Mouse (Mus musculus): ENCODE results near the gene Rundc1.
"Not testable (repeated sequence)": the region's sequence is repeated elsewhere in the genome, so short reads cannot be mapped to it uniquely, and the experiment has no call there.

Gene Rundc1

GRCm38 (mm10) chr11:101424925-101425813 lies at the start of gene Rundc1, which contains the start of gene Ptges3l:
Gene Rundc1 (plus strand): TSS chr11:101425085.
Gene Ptges3l (minus strand): TSS chr11:101425333.
- peak; percentile 98 for DNase-seq

GRCm38 (mm10) chr11:101378196-101378595 lies 46.7 kb upstream of the Rundc1 start:
- DNase-seq: not testable (repeated sequence)

GRCm38 (mm10) chr11:101378926-101379325 lies 46.0 kb upstream of the Rundc1 start:
- no peak for DNase-seq

- DNase-seq: no peak
These were observed 43.1 kb upstream of the Rundc1 start for GRCm38 (mm10) chr11:101381817-101382216.

- DNase-seq: peak; percentile 72
These were observed 29.8 kb upstream of the Rundc1 start for GRCm38 (mm10) chr11:101395110-101395509.

GRCm38 (mm10) chr11:101415306-101415705 lies 9.6 kb upstream of the Rundc1 start:
- no peak for DNase-seq

- DNase-seq: no peak
These were observed 8.3 kb upstream of the Rundc1 start for GRCm38 (mm10) chr11:101416433-101417100.

GRCm38 (mm10) chr11:101417101-101417855 lies 7.6 kb upstream of the Rundc1 start, which contains the start of gene Aarsd1:
Gene Aarsd1 (minus strand): TSS chr11:101417615.
- peak; percentile 90 for DNase-seq

GRCm38 (mm10) chr11:101418991-101419390 lies 5.9 kb upstream of the Rundc1 start:
- DNase-seq: peak; percentile 70

GRCm38 (mm10) chr11:101419610-101420009 lies 5.3 kb upstream of the Rundc1 start:
- no peak for DNase-seq

GRCm38 (mm10) chr11:101420148-101420547 lies 4.7 kb upstream of the Rundc1 start:
- no peak for DNase-seq

GRCm38 (mm10) chr11:101424105-101424851 lies 607 bp upstream of the Rundc1 start, which contains the start of gene Gm27029:
Gene Gm27029 (minus strand): TSS chr11:101424796.
- peak; percentile 63 for DNase-seq

GRCm38 (mm10) chr11:101426165-101426564 lies 1.3 kb downstream of the Rundc1 start:
- DNase-seq: no peak

- DNase-seq: no peak
These were observed 6.4 kb downstream of the Rundc1 start for GRCm38 (mm10) chr11:101431327-101431726.

GRCm38 (mm10) chr11:101433396-101433795 lies 8.5 kb downstream of the Rundc1 start:
- no peak for DNase-seq

- DNase-seq: no peak
These were observed 10.9 kb downstream of the Rundc1 start for GRCm38 (mm10) chr11:101435831-101436230.

GRCm38 (mm10) chr11:101436916-101437315 lies 12.0 kb downstream of the Rundc1 start:
- DNase-seq: no peak

GRCm38 (mm10) chr11:101438006-101438405 lies 13.1 kb downstream of the Rundc1 start:
- not testable (repeated sequence) for DNase-seq

GRCm38 (mm10) chr11:101441450-101442126 lies 16.7 kb downstream of the Rundc1 start:
- DNase-seq: not testable (repeated sequence)

- DNase-seq: peak; percentile 99
These were observed 17.3 kb downstream of the Rundc1 start, which contains the start of gene Rpl27 for GRCm38 (mm10) chr11:101442127-101442693. Gene Rpl27 (plus strand): TSS chr11:101442298.

- DNase-seq: no peak
These were observed 17.9 kb downstream of the Rundc1 start for GRCm38 (mm10) chr11:101442760-101443159.

Measured in right cerebral cortex, adult 18-20 months (tissue).